Mouse (Mus musculus): Measurements from ENCODE around the gene Castor1.
"Not testable (repeated sequence)": the region's sequence is repeated elsewhere in the genome, so short reads cannot be mapped to it uniquely, and the experiment has no call there.

The Castor1 gene

GRCm38 (mm10) chr11:4217914-4218629, at the start of gene Castor1:
Gene Castor1 (plus strand): TSS chr11:4218225.
- DNase-seq (ENCODE audit: low spot score): peak; percentile 90

- DNase-seq (ENCODE audit: low spot score): no peak
Observed at GRCm38 (mm10) chr11:4174586-4174985, 43.4 kb upstream of the Castor1 start.

- no peak for DNase-seq (ENCODE audit: low spot score)
Observed at GRCm38 (mm10) chr11:4177716-4178115, 40.3 kb upstream of the Castor1 start.

GRCm38 (mm10) chr11:4182061-4182460, 36.0 kb upstream of the Castor1 start:
- DNase-seq (ENCODE audit: low spot score): no peak

GRCm38 (mm10) chr11:4183511-4183910, 34.5 kb upstream of the Castor1 start:
- DNase-seq (ENCODE audit: low spot score): no peak

- no peak for DNase-seq (ENCODE audit: low spot score)
Observed at GRCm38 (mm10) chr11:4184251-4184952, 33.6 kb upstream of the Castor1 start.

- DNase-seq (ENCODE audit: low spot score): not testable (repeated sequence)
Observed at GRCm38 (mm10) chr11:4185480-4185879, 32.5 kb upstream of the Castor1 start.

GRCm38 (mm10) chr11:4186486-4187317, 31.3 kb upstream of the Castor1 start, which contains the start of gene Tbc1d10a:
Gene Tbc1d10a (plus strand): TSS chr11:4186789.
- DNase-seq (ENCODE audit: low spot score): peak; percentile 99

- DNase-seq (ENCODE audit: low spot score): no peak
Observed at GRCm38 (mm10) chr11:4187318-4187700, 30.7 kb upstream of the Castor1 start.

GRCm38 (mm10) chr11:4189182-4189581, 28.8 kb upstream of the Castor1 start:
- DNase-seq (ENCODE audit: low spot score): no peak

GRCm38 (mm10) chr11:4190677-4191076, 27.3 kb upstream of the Castor1 start:
- DNase-seq (ENCODE audit: low spot score): no peak

GRCm38 (mm10) chr11:4192757-4193156, 25.3 kb upstream of the Castor1 start:
- DNase-seq (ENCODE audit: low spot score): no peak

GRCm38 (mm10) chr11:4193420-4193819, 24.6 kb upstream of the Castor1 start:
- DNase-seq (ENCODE audit: low spot score): no peak

GRCm38 (mm10) chr11:4195597-4196031, 22.4 kb upstream of the Castor1 start:
- DNase-seq (ENCODE audit: low spot score): no peak

- no peak for DNase-seq (ENCODE audit: low spot score)
Observed at GRCm38 (mm10) chr11:4196636-4197035, 21.4 kb upstream of the Castor1 start.

GRCm38 (mm10) chr11:4197691-4198090, 20.3 kb upstream of the Castor1 start:
- DNase-seq (ENCODE audit: low spot score): peak; percentile 41

- DNase-seq (ENCODE audit: low spot score): peak; percentile 70
Observed at GRCm38 (mm10) chr11:4201981-4202700, 15.9 kb upstream of the Castor1 start.

- DNase-seq (ENCODE audit: low spot score): no peak
Observed at GRCm38 (mm10) chr11:4202995-4203704, 14.9 kb upstream of the Castor1 start.

GRCm38 (mm10) chr11:4203705-4204074, 14.3 kb upstream of the Castor1 start:
- DNase-seq (ENCODE audit: low spot score): peak; percentile 66

- DNase-seq (ENCODE audit: low spot score): no peak
Observed at GRCm38 (mm10) chr11:4205097-4205655, 12.8 kb upstream of the Castor1 start.

GRCm38 (mm10) chr11:4205951-4206350, 12.1 kb upstream of the Castor1 start:
- no peak for DNase-seq (ENCODE audit: low spot score)

Data from testis, postnatal 10 days (tissue).